8 mouse cellular contexts compared by ENCODE assay signal in the genomic region with DNA sequence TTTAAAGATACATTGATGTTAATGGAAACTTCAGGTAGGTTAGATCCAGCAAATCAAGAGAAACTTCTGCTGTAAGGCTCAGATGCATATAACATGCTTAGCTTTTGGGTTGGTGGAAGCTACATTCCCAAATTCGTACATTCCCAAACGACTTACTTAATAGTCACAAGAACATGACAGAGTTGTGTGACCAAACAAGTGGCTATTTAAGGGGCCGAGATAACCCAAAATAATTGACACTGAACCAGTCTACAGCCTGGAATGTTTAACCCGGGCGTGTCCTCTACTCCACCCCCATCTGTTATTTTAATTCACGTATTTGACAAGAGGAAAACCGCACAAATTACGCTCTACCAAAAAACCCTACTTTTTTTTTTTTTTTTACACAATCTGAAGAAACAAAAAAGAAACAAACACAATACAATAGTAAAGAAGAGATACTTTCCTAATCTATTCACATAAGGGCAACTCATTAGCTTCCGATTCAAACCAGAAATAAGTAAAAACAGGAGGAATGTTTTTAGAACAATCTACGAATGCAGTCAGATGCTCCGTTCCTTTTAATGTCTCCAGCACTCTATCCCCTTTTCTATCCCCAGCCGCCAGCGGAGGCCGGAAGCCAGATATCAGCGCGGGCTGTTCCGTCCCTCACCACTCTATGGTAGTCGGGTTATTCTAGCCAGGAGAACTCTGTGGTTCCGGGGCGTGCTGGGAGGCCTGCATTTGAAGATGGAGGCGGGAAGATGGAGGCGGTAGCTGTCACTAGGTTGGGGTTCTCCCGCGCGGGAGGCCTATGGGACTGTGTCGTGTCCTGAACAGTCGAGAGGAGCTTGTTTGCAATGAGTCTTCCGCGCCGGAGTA. TPM values are rescaled to one million over a fixed set of nuclear protein-coding genes. Genes with fewer than 3 reads are reported as not detected.
DNase-seq lines count a peak whose midpoint lies in the region; ATAC-seq and TF ChIP-seq lines count a peak whose summit lies in the region.

A gene (plus strand): TSS at position 726 of the 861 bp plus-strand sequence.

- H3K27ac ChIP-seq in forebrain, embryonic 16.5 days (ENCODE audit: low read length) = no peak within 1 kb of the TSS
- peak within 1 kb of the TSS; percentile 87 for H3K27ac ChIP-seq in layer of hippocampus, adult 2 months
- H3K27ac ChIP-seq in lung, embryonic 14.5 days (ENCODE audit: low read depth) = 0 out of 2 replicates have a peak within 1 kb of the TSS, but pooled peaks have one; percentile 36
- H3K27ac ChIP-seq in olfactory bulb, adult 2 months (ENCODE audit: insufficient read depth, low read depth, low read length) = no peak within 1 kb of the TSS
- H3K27ac ChIP-seq in thymus, adult 2 months (ENCODE audit: control insufficient read depth, insufficient read depth, low read length) = no peak within 1 kb of the TSS

- peaks cover 28% of the 10 kb centered on the region for H3K36me3 ChIP-seq in G1E (replicated peaks)
- H3K36me3 ChIP-seq in forebrain, embryonic 16.5 days (ENCODE audit: control insufficient read depth, insufficient read depth) = no peaks in the 10 kb centered on the region
- H3K36me3 ChIP-seq in lung, embryonic 14.5 days (ENCODE audit: insufficient read depth) = peaks cover 6% of the 10 kb centered on the region; the same call in 1 of the 2 replicates
- H3K36me3 ChIP-seq in thymus, adult 2 months (ENCODE audit: control insufficient read depth, insufficient read depth, low read length) = no peaks in the 10 kb centered on the region; the same call in 1 of the 2 replicates

- intact Hi-C loops in heart, postnatal 36 days (cut with DNase I) = loop anchor here (2.0 to 5.0 kb wide), 4 partner anchors 64 to 194 kb away; a partner anchor contains a TSS

- H3K4me3 ChIP-seq in G1E (ENCODE audit: low read depth, low read length) = peak within 1 kb of the TSS; percentile 100
- peak within 1 kb of the TSS; percentile 79 for H3K4me3 ChIP-seq in forebrain, embryonic 16.5 days (replicated peaks; ENCODE audit: low read length)
- H3K4me3 ChIP-seq in layer of hippocampus, adult 2 months = peak within 1 kb of the TSS; percentile 66
- peak within 1 kb of the TSS; percentile 94 for H3K4me3 ChIP-seq in lung, embryonic 14.5 days (ENCODE audit: low read depth, low read length)
- peak within 1 kb of the TSS; percentile 71 for H3K4me3 ChIP-seq in olfactory bulb, adult 2 months (ENCODE audit: insufficient read depth, low read depth, low read length)
- peak within 1 kb of the TSS; percentile 84 for H3K4me3 ChIP-seq in thymus, adult 2 months (ENCODE audit: control insufficient read depth, insufficient read depth, low read length)

- peak; percentile 83 for DNase-seq in G1E (ENCODE audit: low spot score)
- peak; percentile 92 to 93 for DNase-seq in cerebellum, adult 18-20 months
- peak; percentile 91 to 94 for DNase-seq in heart, postnatal 36 days
- peak; percentile 94 to 97 for DNase-seq in layer of hippocampus, adult 2 months (ENCODE audit: low spot score in 2 of 2)
- DNase-seq in lung, embryonic 14.5 days = peak; percentile 98
- DNase-seq in thymus, adult 2 months = peak; percentile 95

- H3K27me3 ChIP-seq in G1E (ENCODE audit: insufficient read depth, low read length) = peaks cover 7% of the 10 kb centered on the region; the same call in 1 of the 2 replicates
- no peaks in the 10 kb centered on the region for H3K27me3 ChIP-seq in forebrain, embryonic 16.5 days (replicated peaks; ENCODE audit: control insufficient read depth, insufficient read depth, low read length)
- H3K27me3 ChIP-seq in lung, embryonic 14.5 days (ENCODE audit: insufficient read depth, low read length) = no peaks in the 10 kb centered on the region
- H3K27me3 ChIP-seq in thymus, adult 2 months (ENCODE audit: control insufficient read depth, insufficient read depth, low read length) = no peaks in the 10 kb centered on the region

- H3K9ac ChIP-seq in forebrain, embryonic 16.5 days (replicated peaks; ENCODE audit: low read depth, low read length) = peak within 1 kb of the TSS; percentile 71
- H3K9ac ChIP-seq in lung, embryonic 14.5 days = peak within 1 kb of the TSS; percentile 81

- peak; percentile 96 for ATAC-seq in G1E (ENCODE audit: extremely low read depth, insufficient number of reproducible peaks, low FRiP score, poor library complexity, severe bottlenecking)
- peak; percentile 100 for ATAC-seq in forebrain, embryonic 16.5 days
- peak; percentile 98 for ATAC-seq in lung, embryonic 14.5 days (ENCODE audit: insufficient read depth)

- TF ChIP-seq POLR2A in olfactory bulb, adult 2 months (IDR thresholded peaks at IDR 0.05; ENCODE audit: insufficient read depth, low read depth, low read length) = 0 out of 2 replicates have a peak, but pooled peaks have one; percentile 29
- peak; percentile 48; the same call in 1 of the 2 replicates for TF ChIP-seq POLR2A in thymus, adult 2 months (IDR thresholded peaks at IDR 0.05; ENCODE audit: control insufficient read depth, extremely low read depth, insufficient read depth, low read length, poor library complexity)

- H3K4me2 ChIP-seq in forebrain, embryonic 16.5 days (ENCODE audit: low read length) = peak within 1 kb of the TSS; percentile 96
- H3K4me2 ChIP-seq in lung, embryonic 14.5 days = peak within 1 kb of the TSS; percentile 72

- 5% methylated on average over 30 of the region's 30 CpGs for WGBS in forebrain, embryonic 16.5 days
- 4% methylated on average over 30 of the region's 30 CpGs for WGBS in lung, embryonic 14.5 days
- 2% methylated on average over 30 of the region's 30 CpGs for WGBS in olfactory bulb, adult 2 months
- WGBS in thymus, adult 2 months = 2% methylated on average over 30 of the region's 30 CpGs

- no peaks in the 10 kb centered on the region for H3K9me3 ChIP-seq in G1E (replicated peaks)
- no peaks in the 10 kb centered on the region for H3K9me3 ChIP-seq in forebrain, embryonic 16.5 days (ENCODE audit: control insufficient read depth, low read length)
- no peaks in the 10 kb centered on the region for H3K9me3 ChIP-seq in lung, embryonic 14.5 days (ENCODE audit: low read depth, low read length)

- peaks cover 26% of the 10 kb centered on the region for H3K4me1 ChIP-seq in G1E (ENCODE audit: insufficient read depth, low read depth, low read length)
- peaks cover 9% of the 10 kb centered on the region for H3K4me1 ChIP-seq in forebrain, embryonic 16.5 days (replicated peaks; ENCODE audit: control insufficient read depth, insufficient read depth, low read length)
- 0 out of 2 replicates have a peak, but pooled peaks cover 4% of the 10 kb centered on the region for H3K4me1 ChIP-seq in lung, embryonic 14.5 days (ENCODE audit: insufficient read depth)
- peaks cover 4% of the 10 kb centered on the region for H3K4me1 ChIP-seq in olfactory bulb, adult 2 months (ENCODE audit: control insufficient read depth, insufficient read depth, low read length)
- peaks cover 7% of the 10 kb centered on the region for H3K4me1 ChIP-seq in thymus, adult 2 months (replicated peaks; ENCODE audit: control insufficient read depth, insufficient read depth, low read length)

- no peak for TF ChIP-seq CTCF in G1E (IDR thresholded peaks at IDR 0.05; ENCODE audit: low read depth, low read length)
- peak; percentile 22; the same call in 1 of the 2 replicates for TF ChIP-seq CTCF in layer of hippocampus, adult 2 months (conservative IDR thresholded peaks at IDR 0.05)
- TF ChIP-seq CTCF in lung, embryonic 14.5 days (IDR thresholded peaks at IDR 0.05; ENCODE audit: low read depth) = 0 out of 2 replicates have a peak, but pooled peaks have one; percentile 2
- no peak for TF ChIP-seq CTCF in olfactory bulb, adult 2 months (IDR thresholded peaks at IDR 0.05; ENCODE audit: insufficient read depth, low read depth, low read length)
- 0 out of 2 replicates have a peak, but pooled peaks have one; percentile 25 for TF ChIP-seq CTCF in thymus, adult 2 months (IDR thresholded peaks at IDR 0.05; ENCODE audit: borderline replicate concordance, control insufficient read depth, extremely low read depth, insufficient read depth, low read length, poor library complexity)

RNA-seq across cellular contexts. Expression of the gene that starts here (rescaled TPM):
- total RNA-seq in G1E (2014; fragmentation: Nextera tagmentation) (42.1 and 45.1 TPM in 2 replicates), G1E (2017) (24.5 and 26.9 TPM in 2 replicates)
- polyA plus RNA-seq in G1E (2012) = 3.0 and 4.2 TPM in 2 replicates
- 5.5 and 5.9 TPM in 2 replicates for polyA plus RNA-seq in forebrain, embryonic 16.5 days (2015; fragmentation: Nextera tagmentation; extraction: Ambion mirVana)
- 1 to 10 TPM; 2.1 to 3.0 TPM for total RNA-seq in heart, postnatal 36 days (2021)
- 1 to 10 TPM; 1.2 to 2.0 TPM for total RNA-seq in layer of hippocampus, adult 2 months (2021)
- 12.3 and 13.1 TPM in 2 replicates for polyA plus RNA-seq in lung, embryonic 14.5 days (2014; fragmentation: Nextera tagmentation; extraction: Ambion mirVana)
- not detected in 2 replicates for polyA plus RNA-seq in olfactory bulb, adult 2 months (2012; ENCODE audit: insufficient read depth, insufficient read length, low replicate concordance, missing spikeins)
- 2.3 and 2.5 TPM in 2 replicates for polyA plus RNA-seq in thymus, adult 2 months (2012; rRNA removed)

Comparison
In these comparisons a context has a peak if more than half of its experiments do, and no peak if none do; other contexts are left out.
1. RNA of the gene that starts here (total RNA-seq): 24.5 to 45.1 TPM in G1E; 2.1 to 3.0 TPM in heart, postnatal 36 days and 1.2 to 2.0 TPM in layer of hippocampus, adult 2 months; every median in the first group is over 4 times any median in the second.
2. CTCF ChIP-seq: peak in layer of hippocampus, adult 2 months (single experiment), lung, embryonic 14.5 days (single experiment) and thymus, adult 2 months (single experiment); none in G1E (single experiment) and olfactory bulb, adult 2 months (single experiment).
3. H3K27ac ChIP-seq: peak in layer of hippocampus, adult 2 months (single experiment) and lung, embryonic 14.5 days (single experiment); none in forebrain, embryonic 16.5 days (single experiment), olfactory bulb, adult 2 months (single experiment) and thymus, adult 2 months (single experiment).
4. Peak in every context shown above with its lines, with median percentiles within 50 percentile points of each other: ATAC-seq, DNase-seq and H3K4me3 ChIP-seq.